Mouse (Mus musculus) urinary bladder, postnatal 36 days (tissue): ENCODE measurements at regions not wholly inside any gene's neighbourhood (a gene's known extent, or its start where the extent isn't known, plus 50 kb on each side); places are given as distances from the start of the nearest gene placed in this dataset.
"Not testable (repeated sequence)": the region's sequence is repeated elsewhere in the genome, so short reads cannot be mapped to it uniquely, and the experiment has no call there.

Experiments used
- DNase-seq, 2 experiments: peaks; one replicate each; pipeline ENCODE4 v3.0.0; 2022; ENCODE audit warnings: low spot score in 2 of 2, mixed read lengths in 1 of 2

DNA sequence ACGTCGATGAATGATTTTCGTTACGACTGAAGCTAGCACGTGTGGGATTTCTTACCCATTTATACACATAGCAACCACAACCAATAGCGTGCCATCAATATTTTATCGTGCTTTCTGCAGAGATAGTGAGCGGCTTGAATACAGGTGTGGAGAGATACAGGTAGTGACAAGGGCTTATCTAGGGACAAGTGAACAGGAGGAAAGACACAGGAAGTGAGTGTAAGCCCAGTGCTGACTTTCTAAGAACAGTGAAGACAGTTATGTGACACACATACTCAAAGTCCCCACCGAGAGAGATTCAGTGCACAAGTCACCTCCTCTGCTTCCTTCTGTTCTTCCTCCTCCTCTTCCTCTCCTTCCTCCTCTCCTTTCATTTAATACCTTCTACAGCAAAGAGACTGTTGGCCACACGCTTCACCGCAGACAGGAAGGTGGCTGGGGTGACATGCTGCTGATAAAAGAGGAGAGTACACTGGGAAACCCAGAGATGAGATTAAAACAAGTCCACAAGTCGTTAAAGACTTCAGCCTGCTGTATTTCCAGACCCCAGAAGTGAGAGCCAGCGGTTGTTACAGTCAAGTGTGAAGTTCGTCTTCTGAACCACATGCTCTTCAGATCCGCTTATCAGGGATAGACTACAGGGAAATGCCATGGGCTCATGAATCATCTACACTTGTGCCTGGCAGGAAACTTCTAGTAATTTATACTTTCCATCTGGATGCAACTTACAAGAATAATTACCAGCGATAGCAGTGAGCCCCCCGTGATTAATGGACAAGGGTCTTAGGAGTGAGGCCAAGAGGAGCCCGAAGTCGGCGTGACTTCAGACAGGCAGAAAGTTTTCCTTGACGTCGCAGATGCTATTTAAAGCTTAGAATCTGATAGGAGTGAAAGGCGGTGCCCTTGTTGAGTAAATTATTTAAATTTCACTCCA, 180.5 kb downstream of the Gxylt1 start:
- no peak for DNase-seq

DNA sequence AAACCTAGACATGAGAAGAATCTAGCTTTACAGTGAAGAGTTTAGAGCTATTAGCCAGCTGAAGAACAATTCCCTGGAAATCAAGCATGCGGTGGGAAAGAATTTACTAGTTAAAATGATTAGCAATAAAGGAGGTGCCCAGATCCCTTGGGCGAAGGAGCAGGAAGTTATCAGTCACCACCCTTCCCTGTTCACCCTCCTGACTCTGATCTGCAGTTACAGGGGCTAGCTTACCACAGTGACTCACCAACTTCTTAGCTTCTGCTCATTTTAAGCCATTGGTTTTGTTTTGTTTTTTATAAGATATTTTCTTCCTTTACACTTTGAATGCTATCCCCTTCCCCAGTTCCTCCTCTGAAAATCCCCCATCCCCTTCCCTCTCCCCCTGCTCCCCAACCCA, 183.6 kb downstream of the Gxylt1 start:
- DNase-seq = no peak

DNA sequence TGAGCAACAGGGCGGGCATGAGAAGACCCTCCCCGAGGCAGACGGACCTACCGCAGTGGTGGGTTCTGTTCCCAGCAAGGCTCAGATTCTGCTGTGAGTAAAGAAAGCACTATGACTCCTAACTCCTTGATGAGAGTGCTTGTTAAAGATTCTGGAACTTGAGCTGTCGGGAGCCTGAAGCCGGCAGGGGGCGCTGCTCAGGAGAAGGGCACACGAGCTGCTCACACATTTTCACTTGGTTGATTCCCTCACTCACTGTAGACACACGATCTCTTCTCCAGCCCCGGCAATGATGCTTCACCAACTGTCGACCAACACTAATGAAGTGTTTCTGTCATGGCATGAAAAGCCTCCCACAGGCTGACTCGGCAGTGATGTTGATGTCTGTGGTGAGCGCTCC, 185.6 kb downstream of the Gxylt1 start:
- peak; percentile 21 to 33 for DNase-seq

DNA sequence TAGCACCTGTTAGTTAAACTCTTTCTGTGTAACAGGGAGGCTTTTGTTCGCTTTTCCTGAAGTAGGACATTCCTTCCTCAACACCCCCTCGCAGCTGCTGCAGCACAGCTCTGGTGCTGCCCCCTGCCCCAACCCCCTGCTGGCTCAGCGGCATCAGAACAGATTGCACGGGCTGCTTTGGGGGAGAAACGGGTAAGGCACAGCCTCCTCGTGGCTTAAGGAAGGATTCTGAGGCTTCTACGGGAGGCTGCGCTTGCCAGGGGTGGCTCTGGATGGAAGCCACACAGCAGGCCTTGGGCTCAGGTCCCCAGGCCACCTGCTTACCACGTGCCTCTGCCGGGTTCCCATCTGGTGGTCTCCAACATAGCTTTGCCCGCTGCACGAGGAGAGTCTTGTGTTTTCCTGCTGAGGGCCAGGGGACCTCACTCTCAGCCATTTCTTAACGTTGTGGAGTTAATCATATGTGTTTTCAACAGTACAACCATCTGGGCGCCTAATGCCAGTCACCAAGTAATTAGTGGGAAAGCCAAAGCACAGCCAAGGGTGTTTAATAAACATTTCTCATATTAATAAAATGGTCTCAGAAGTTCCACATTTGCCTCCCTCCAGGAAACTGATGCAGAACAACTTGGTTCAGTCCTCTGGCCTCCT, 189.9 kb downstream of the Gxylt1 start:
- DNase-seq = no peak

DNA sequence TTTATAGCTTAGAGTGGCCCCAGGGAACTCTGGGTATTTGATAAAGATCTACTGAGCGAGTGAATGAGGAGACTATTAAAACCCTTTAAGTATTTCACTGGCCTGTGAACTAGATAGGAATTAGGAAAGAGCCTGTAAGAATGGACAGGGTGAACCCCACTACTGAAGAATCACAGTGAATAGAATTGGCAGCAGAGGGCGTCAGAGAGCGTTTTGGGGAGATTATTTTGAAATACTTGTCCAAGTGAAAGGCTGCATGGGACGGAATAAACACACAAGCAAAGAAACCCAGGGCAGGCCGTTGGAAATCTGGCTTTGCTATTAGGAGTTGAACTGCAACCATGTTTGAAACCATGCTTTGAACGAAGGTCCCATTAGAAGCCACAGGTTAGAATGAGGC, 200.9 kb downstream of the Gxylt1 start:
- no peak for DNase-seq

DNA sequence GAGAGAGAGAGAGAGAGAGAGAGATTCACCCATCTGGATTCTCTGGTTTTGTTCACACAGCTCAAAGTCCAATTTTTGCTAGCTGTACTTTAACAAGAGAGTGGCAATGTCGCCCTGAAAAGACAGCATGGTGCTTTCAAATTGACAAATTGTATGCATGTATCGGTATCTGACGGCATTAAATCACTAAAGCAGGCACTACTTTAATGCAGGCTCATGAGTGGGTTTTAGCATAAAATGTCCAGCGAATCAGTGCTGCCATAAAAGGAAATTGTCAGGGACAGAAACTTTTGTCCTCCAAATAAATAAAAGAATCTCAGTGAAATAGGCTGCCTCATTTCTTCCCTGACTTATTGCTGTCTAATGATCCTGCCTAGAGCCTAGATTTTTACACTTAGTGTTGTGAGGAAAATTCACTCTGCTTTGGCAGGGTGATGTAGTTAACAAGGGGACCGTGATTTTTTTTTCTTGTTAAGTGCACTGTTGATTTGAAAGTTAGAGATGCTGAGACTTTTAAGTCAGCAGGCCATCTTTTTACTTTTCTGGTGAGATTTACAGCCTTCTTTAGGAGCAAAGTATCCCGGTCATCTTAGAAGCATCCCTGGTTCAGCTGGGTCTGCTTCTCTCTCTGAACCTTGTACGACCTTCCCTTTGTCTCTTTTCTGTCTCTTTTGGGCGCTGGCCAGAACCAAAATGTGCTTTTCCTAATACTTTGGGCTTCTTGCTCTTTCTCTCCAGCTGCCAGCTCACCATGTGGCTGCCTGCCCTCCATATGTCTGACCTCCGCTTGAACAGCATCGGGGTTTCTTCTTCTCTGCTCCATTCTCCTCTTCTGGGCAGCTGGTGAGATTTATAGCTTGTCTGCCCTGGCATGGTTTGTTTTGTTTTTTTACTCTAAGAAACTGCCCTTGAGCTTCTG, 212.5 kb downstream of the Gxylt1 start:
- DNase-seq = no peak

DNA sequence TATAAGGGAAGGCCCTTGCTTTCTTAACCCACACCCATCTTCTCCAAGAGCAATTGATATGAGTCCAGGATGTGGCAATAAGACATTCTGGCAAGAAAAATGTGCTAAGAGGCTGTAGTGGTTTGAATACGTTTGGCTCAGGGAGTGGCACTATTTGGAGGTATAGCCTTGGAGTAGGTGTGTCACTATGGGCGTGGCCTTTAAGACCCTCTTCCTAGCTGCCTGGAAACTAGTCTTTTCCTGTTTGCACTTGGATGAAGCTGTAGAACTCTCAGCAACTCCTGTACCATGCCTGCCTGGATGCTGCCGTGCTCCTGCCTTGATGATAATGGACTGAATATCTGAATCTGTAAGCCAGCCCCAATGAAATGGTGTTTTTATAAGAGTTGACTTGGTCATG, 221.5 kb downstream of the Gxylt1 start:
- no peak for DNase-seq

DNA sequence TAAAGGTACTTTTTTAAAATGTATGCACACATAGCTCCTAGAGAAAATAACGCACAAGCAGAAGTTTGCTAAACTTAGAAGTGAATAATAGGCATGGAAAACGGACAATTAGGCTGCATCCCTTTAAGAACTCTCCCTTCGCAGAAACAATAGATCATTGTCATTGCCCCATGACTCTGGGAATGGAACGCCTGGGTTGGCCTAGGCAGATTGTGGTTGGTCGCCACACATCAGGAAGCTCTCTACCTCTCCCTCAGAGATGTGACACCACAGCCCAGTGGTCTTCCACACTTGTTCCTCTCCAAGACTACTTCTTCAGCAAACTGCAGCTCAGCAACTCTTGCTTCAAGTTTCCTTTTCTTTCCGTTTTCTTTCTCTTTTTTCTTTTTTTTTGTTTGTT, 247.8 kb downstream of the Gxylt1 start:
- DNase-seq = no peak

DNA sequence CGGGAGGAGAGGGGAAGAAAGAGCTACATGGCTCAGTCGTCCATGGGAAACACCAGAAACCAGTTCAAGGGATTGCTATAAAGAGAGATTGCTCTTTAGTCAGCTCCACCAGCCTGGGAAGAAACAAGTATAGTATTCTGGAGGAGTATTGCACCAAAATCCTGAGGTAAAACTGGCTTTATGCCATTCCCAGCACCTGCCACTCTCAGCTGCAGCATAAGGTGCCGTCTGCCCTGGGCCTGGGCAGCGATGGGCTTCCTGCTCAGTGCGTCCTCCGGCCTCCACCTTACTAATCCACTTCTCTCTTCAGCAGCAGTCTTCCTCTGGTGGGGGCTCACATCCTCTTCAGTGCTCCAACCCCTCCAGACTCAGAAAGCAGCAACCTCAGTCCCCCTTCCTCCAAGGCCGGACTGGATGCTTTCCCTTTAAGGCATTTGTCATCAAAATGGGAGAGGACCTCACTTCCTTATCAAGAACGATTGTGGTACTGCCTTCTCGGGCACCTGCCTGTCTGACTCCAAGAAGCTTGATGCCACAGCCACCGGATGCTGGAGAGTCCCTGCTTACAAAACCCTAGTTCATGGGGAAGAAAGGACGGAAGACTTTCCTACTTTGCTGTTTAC, 248.4 kb downstream of the Gxylt1 start:
- DNase-seq = no peak

DNA sequence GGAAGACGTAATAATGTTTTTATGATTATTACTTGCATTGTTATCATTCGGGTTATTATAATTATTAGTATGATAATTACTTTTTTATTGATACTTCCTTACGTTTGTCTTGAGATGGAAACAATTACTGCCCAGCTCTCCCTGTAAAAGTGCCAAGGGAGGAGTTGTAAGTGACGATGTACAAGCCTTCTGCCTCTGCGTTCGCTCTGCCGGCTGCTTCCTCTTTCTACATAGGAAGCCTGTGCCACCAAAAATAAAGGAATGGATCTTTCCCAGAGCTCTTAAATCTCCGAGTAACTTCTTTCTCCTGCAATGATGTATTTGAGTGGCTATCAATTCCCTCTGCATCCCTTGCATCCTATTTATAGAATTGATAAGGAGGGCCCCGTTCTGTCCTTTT, 249.2 kb downstream of the Gxylt1 start:
- DNase-seq = no peak

DNA sequence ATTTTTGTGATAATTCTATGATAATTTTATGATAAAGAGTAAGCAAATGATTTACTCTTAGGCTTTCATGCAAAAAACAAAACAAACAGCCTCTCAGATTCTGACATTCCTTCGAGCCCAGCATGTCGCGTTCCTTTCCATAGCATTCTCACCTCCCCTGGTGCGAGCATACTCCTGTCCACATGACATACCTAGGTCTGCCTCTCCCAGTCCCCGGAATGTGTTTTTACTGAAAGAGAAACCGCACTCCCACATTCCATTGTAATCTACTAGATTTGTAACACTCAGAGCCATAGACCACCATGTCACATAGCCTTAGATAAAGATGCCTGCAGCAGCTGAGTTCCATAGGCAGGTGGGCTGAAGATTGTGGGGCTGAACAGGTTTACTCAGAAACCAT, 250.8 kb downstream of the Gxylt1 start:
- DNase-seq = no peak

DNA sequence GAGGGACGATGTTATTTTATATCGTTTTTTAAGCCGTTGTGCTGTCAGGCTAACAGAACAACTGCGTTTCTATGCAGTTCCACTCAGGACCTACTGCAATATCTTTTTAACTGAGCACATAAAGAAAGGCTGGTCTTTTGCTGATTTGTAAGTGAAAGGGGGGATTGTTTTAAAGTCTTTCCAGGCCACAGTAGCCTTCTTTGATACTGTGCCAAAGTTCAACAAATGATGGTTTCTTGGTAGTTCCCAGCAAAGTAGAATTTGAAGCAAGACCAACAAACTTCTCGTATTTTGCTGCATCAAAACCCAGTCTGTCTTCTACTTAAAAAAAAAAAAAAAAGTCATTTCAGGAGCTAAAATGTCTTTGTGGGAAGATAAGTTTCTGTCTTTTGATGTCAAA, 263.8 kb downstream of the Gxylt1 start:
- DNase-seq = no peak

DNA sequence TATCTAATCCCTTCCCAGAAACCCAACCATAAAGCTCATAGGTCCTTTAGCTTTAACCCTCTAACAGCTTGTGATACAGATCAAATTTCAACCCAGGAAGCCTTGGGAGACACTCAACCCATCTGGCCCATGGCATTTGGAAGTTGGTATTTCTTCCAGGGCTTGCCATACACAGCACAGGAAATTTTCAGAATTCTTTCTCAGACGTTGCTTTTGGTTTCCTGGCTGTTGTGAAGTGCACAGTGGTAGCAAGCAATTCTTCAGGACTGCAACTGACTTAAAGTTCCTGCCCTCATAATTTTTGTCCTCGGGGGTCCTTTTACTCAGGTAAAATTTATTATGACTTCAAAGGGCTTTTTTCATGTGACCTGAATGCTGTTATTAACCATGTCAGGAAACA, 264.4 kb downstream of the Gxylt1 start:
- DNase-seq = no peak

DNA sequence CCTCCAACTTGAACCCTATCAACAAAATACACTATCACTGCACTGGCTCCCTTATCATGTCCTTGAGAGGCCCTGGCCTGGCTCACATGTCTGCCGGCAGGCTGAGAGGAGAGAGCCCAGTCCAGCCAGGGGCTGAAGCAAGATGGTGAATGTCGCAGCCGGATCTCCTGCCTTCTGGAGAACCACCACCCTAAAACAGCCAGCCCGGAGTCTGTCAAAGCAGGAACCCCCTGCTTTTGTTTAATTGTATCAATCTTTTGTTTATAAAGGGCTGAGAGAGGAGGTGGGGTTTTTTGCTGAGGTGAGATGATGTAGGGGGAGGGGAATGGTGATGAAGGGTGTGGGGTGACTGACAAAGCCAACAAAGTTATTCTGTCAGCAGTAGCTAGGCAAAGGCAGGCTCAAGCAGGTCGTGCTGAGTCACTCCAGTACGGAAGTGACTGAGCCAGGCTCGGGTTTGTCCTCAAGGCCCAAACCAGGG, 269.2 kb downstream of the Gxylt1 start:
- DNase-seq = peak; percentile 14 to 31

DNA sequence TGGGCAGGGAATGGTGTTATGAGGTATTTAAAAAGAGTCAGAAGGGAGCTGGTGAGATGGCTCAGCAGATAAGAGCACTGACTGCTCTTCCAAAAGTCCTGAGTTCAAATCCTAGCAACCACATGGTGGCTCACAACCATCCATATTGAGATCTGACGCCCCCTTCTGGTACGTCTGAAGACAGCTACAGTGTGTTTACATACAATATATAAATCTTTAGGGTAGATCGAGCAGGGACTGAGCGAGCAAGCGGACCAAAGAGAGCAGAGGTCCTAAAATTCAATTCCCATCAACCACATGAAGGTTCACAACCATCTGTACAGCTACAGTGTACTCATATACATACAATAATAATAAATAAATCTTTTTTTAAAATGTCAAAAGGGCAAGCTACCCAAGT, 269.8 kb downstream of the Gxylt1 start:
- DNase-seq = not testable (repeated sequence)

DNA sequence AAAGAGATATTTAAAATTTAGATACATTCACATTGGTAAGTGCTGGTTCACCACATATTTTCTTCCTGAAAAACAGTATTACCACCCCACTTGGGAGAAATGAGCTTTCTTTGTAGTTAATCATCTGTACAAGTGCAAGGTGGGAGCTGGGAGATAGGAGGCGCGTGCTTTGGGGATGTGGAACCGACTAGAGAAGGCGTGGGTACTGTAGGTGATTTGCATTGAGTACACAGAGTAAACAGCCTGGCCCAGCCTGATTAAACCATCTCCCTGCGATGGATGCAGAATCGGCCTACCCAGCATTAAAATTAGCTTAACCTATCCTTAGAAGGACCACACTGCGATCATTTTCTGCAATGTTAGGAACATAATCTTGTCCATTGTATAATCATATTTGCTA, 270.4 kb downstream of the Gxylt1 start:
- DNase-seq = no peak

DNA sequence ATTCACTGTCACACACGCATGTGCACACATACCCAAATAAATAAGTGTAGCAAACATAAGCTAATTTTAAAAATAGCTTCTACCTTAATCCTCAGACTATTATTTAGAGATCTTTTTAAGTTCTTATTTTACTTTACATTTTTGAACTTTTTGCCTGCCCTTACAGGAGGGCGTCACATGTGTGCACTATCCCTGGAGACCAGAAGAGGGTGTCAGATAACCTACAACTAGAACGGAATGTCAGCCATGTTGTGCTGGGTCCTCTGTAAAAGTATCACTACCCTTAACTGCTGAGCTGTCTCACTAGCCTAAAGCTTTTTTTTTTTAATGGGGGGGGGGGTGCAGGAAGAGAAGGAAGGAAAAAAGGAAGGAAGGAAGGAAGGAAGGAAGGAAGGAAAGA, 271.7 kb downstream of the Gxylt1 start:
- DNase-seq = no peak

DNA sequence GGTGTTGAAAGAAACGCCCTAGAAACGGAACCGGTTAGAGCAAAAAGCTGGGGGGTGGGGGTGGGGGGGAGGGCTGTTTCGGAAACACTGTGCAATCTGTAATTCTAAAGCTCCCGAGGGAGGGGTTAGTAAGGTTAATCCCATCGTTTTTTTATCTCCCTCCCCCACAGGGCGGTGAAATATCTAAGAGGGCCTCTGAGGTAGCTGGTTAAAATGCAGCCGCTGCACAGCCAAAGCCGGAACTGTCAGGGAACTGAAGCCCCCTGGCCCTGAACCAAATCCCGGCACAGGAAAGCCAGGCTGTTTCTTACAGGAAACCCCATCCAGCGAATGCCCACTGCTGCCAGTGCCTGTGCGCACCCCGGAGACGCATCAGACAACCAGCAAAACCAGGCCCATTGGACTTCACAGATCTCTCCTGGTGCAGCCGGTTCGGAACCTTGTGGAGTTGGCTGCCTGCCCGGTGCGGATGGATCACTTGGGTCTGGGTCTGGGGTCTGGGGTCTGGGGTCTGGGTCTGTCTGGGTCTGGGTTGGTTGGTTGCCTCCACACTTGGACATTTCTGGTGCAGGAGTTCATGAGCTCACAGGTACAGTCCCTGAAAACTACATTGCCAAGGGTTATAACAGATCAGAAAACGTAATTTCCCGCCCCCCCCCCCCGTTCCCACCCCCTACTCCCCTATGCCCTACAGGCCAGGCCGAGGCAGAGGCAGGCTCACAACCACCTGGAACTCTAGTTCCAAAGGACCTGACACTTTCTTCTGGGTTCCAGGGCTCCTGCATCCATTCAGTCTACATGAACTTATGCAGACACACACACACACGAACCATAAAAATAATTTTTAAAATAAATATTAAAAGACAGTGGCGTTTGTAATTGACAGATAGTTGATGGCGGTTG, 272.7 kb downstream of the Gxylt1 start:
- DNase-seq = no peak

DNA sequence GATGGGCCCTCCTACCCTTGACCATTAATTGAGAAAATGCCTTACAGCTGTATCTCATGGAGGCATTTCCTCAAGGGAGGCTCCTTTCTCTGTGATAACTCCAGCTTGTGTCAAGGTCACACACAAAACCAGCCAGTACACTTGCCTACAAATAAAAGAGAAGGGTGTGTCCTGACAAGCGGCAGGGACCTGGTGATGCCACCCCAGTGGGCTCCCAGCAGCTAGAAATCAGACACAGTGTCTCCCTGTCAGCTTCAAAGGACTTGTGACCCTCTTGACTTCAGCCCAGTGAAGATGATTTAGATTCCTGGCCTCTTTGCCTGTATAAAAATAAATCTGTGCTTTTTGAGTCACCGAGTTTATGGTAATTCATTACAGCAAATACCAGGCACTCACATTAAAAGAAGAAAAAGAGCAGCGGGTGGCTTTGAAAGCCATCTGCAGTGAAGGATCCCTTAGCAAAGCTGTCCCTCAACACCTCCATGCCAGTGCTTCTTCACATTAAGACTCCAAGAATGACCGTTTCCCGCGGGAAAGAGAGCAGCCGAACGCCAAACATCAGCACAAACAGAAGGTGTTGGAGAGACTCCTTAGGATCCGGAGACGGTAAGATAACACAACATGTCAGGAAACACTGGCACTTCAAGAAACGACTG, 273.5 kb downstream of the Gxylt1 start:
- DNase-seq = no peak

DNA sequence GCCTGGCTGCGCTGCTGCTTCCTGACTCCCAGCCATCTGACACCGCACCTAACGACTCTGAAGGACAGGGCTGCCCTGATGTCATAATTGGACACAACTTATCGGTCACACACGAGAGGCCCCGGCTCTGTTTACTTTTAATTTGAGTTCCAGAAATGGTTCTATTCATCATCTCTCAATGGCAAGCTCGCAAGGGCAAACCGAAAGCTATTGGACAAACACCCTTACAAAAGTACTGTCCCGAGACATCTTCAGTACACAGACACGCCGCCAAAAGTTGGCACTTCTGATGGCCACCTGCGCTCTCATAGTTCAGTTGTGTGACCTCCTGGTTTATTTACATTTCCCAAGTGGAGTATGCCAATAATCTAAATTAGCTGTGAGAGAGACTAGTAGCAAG, 274.9 kb downstream of the Gxylt1 start:
- no peak for DNase-seq
